Mouse (Mus musculus) liver, embryonic 14.5 days (tissue): ENCODE results near the gene Phtf2. TPM values are rescaled to one million over a fixed set of nuclear protein-coding genes. Genes with fewer than 3 reads are reported as not detected.

ENCODE experiments used
- ATAC-seq: fragments of 200-750 bp; cut with Nextera tagmentation; 2 replicates; pipeline ENCODE4 v1.8.0; 2017; ENCODE audit warnings: moderate number of reproducible peaks, mild to moderate bottlenecking, moderate library complexity; ENCODE audit not compliant: insufficient read depth
- DNase-seq, 3 experiments: peaks; one replicate each; pipeline ENCODE4 v3.0.0-alpha.2; 2012 to 2013; ENCODE audit warnings: low read depth in 3 of 3, low spot score in 3 of 3
- H3K27ac ChIP-seq: fragments of 300-500 bp; sonication (generic); 2 replicates; pipeline ENCODE4 v1.5.1; 2014; ENCODE audit warnings: moderate library complexity, mild to moderate bottlenecking, control low read depth, inconsistent platforms
- H3K27me3 ChIP-seq: fragments of 300-500 bp; sonication (generic); 2 replicates; pipeline ENCODE4 v1.6.1; 2014; ENCODE audit warnings: mild to moderate bottlenecking, low read length, moderate library complexity; ENCODE audit not compliant: control insufficient read depth, insufficient read depth
- H3K36me3 ChIP-seq: fragments of 300-500 bp; sonication (generic); replicated peaks from 2 replicates; pipeline ENCODE4 v1.6.1; 2014; ENCODE audit warnings: low read depth; ENCODE audit not compliant: control insufficient read depth, insufficient read depth
- H3K4me1 ChIP-seq, 2 experiments: fragments of 200-500 bp in 1 of 2; fragments of 300-500 bp in 1 of 2; sonication (generic) in 1 of 2; replicated peaks; 2 replicates each; pipeline ENCODE4 v1.6.1; 2012 to 2014; ENCODE audit warnings: antibody characterized with exemption in 1 of 2, inconsistent platforms in 1 of 2, low read length in 1 of 2; ENCODE audit not compliant: control insufficient read depth in 2 of 2, insufficient read depth in 2 of 2
- H3K4me2 ChIP-seq: fragments of 300-500 bp; sonication (generic); 2 replicates; pipeline ENCODE4 v1.6.1; 2014; ENCODE audit warnings: low read depth, mild to moderate bottlenecking, control low read depth, moderate library complexity
- H3K4me3 ChIP-seq, 2 experiments: fragments of 200-500 bp in 1 of 2; fragments of 300-500 bp in 1 of 2; sonication (generic) in 1 of 2; 2 replicates each; pipeline ENCODE4 v1.5.1; 2012 to 2014; ENCODE audit warnings: low read depth in 2 of 2, low read length in 2 of 2, mild to moderate bottlenecking in 2 of 2, control low read depth in 1 of 2, inconsistent platforms in 1 of 2, moderate library complexity in 1 of 2; ENCODE audit not compliant: insufficient read depth in 1 of 2
- H3K9ac ChIP-seq: fragments of 300-500 bp; sonication (generic); replicated peaks from 2 replicates; pipeline ENCODE4 v1.6.1; 2014; ENCODE audit warnings: mild to moderate bottlenecking, control low read depth, moderate library complexity
- H3K9me3 ChIP-seq: fragments of 300-500 bp; sonication (generic); 2 replicates; pipeline ENCODE4 v1.6.1; 2016; ENCODE audit warnings: low read length, mixed read lengths; ENCODE audit not compliant: control insufficient read depth
- CTCF ChIP-seq: IDR thresholded peaks from 2 replicates; pipeline ENCODE4 v1.5.1; 2016; ENCODE audit warnings: antibody characterized with exemption, low read depth, control low read depth
- EP300 ChIP-seq: IDR thresholded peaks from 2 replicates; pipeline ENCODE4 v1.6.1; 2016; ENCODE audit warnings: antibody characterized with exemption, low read depth
- WGBS: fragments of 180-500 bp; shearing (Covaris S2); extraction: QIAGEN DNeasy Blood & Tissue Kit; methylation state at CpG from one replicate; pipeline ENCODE4 v1.1.7; 2014; ENCODE audit not compliant: insufficient replicate concordance; 5-methylcytosine and 5-hydroxymethylcytosine counted together
- polyA plus RNA-seq, 2 experiments: library from polyadenylated mRNA; depleted of rRNA in 1 of 2; stranded (reverse) in 1 of 2; unstranded in 1 of 2; fragments of >200 nt; fragmentation: Nextera tagmentation in 1 of 2; extraction: Ambion mirVana in 1 of 2; gene quantifications; 2 replicates each; pipeline versions ENCODE4 v1.2.1 to v1.2.3; 2012 to 2014

Phtf2 gene
- polyA plus RNA-seq, 2 experiments = 2.9 to 5.5 TPM

DNA sequence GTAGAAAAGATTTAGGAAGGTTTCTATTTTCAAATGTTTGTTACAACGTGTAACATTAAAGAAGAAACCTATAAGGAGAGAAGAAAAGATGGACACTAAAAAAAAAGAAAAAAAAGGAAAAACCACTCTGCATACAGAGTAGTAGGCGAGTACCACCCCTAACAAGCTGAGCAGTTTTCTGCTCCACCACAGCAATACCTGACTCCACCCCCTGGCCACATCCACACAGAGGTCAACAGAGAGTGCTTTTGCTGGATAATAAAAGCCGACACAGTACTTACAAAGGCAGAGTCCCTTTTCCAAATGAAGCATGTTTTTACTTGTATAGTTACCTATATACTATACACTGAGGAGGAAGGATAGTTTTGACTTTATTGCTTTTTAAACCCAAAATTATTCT is 42.7 kb upstream of the Phtf2 start:
- Histone ChIP-seq H3K4me1 (0 out of 4 replicates have a peak, but pooled peaks cover 0 to 3% of the 10 kb centered on the region in 2 experiments), H3K9ac (no peak overlapping the region), H3K4me2 (no peak overlapping the region), H3K9me3 (no peaks in the 10 kb centered on the region), H3K36me3 (peaks cover 6% of the 10 kb centered on the region), H3K4me3 (no peak overlapping the region), H3K27me3 (no peaks in the 10 kb centered on the region), H3K27ac (no peak overlapping the region)
- TF ChIP-seq CTCF = no peak
- no peak for TF ChIP-seq EP300
- WGBS = 55% methylated on average over 3 of the region's 3 CpGs
- no peak for ATAC-seq
- DNase-seq = no peak

- Histone ChIP-seq H3K4me2 (no peak overlapping the region), H3K9me3 (no peaks in the 10 kb centered on the region), H3K27ac (no peak overlapping the region), H3K9ac (no peak overlapping the region), H3K4me1 (no peaks in the 10 kb centered on the region), H3K27me3 (no peaks in the 10 kb centered on the region), H3K36me3 (peaks cover 11% of the 10 kb centered on the region), H3K4me3 (no peak overlapping the region)
- 89% methylated on average over 9 of the region's 9 CpGs for WGBS
- DNase-seq (no peak), ATAC-seq (no peak)
- TF ChIP-seq CTCF = no peak
- TF ChIP-seq EP300 = no peak
These were observed 37.6 kb upstream of the Phtf2 start for GRCm38 (mm10) chr5:20919566-20919965.

- H3K9ac ChIP-seq = no peak overlapping the region
- 89% methylated on average over 4 of the region's 4 CpGs for WGBS
These were observed 37.0 kb upstream of the Phtf2 start for GRCm38 (mm10) chr5:20918967-20919366.

DNA sequence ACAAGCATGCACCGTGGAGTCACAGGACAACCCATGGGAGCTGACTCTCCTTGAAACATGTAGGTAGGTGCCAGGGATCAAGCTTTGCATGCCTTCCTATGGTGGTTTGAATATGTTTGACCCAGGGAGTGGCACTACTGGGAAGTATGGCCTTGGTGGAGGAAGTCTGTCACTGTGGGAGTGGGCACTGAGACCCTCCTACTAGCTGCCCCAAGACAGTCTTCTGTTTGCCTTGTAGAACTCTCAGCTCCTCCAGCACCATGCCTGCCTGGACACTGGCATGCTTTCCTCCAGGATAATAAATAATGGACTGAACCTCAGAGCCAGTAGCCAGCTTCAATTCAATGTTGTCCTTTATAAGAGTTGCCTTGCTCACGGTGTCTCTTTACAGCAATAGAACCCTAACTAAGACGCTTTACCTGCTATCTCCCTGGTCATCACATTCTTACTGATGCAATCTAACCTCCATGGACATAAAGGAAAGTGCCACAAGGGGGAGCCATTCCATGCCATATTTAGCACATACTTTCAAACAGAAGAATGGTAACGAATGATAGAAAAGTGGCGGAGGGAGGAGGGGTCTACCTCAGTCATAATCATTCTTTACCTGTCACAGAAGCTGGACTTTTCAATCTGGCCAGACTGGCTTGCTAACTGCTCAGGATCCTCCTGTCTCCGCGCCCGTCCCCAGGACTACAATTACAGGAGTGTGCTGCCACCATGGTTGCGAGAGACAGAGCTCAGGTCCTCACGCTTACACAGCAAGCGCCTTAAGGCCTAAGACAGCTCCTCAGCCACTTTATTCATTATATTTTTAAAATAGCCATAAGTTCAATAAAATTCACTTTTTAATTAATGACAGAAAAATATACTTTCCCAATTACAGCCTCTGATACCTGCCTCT is 31.7 kb upstream of the Phtf2 start:
- DNase-seq = peak in 1 of 3 experiments; percentile 44
- H3K9ac ChIP-seq = no peak overlapping the region
- no peak for ATAC-seq
- H3K4me3 ChIP-seq = no peak overlapping the region
- TF ChIP-seq EP300 (no peak), CTCF (peak; percentile 68)
- no peaks in the 10 kb centered on the region for H3K9me3 ChIP-seq
- H3K36me3 ChIP-seq = peaks cover 3% of the 10 kb centered on the region; the same call in 1 of the 2 replicates
- WGBS = 79% methylated on average over 11 of the region's 11 CpGs
- H3K4me2 ChIP-seq = no peak overlapping the region
- no peaks in the 10 kb centered on the region for H3K4me1 ChIP-seq
- H3K27ac ChIP-seq = no peak overlapping the region
- H3K27me3 ChIP-seq = no peaks in the 10 kb centered on the region

More at GRCm38 (mm10) chr5:20918967-20919366, 37.0 kb upstream of the Phtf2 start:
- Histone ChIP-seq H3K4me1 (no peaks in the 10 kb centered on the region), H3K4me3 (no peak overlapping the region), H3K36me3 (peaks cover 11% of the 10 kb centered on the region), H3K27ac (no peak overlapping the region), H3K4me2 (no peak overlapping the region), H3K27me3 (no peaks in the 10 kb centered on the region), H3K9me3 (no peaks in the 10 kb centered on the region)
- no peak for TF ChIP-seq EP300
- TF ChIP-seq CTCF = no peak
- ATAC-seq (no peak), DNase-seq (no peak)

- Histone ChIP-seq H3K4me2 (no peak overlapping the region), H3K36me3 (peaks cover 11% of the 10 kb centered on the region), H3K27me3 (no peaks in the 10 kb centered on the region), H3K4me1 (no peaks in the 10 kb centered on the region; a peak in 1 of 4 replicates), H3K9ac (no peak overlapping the region), H3K27ac (no peak overlapping the region), H3K4me3 (no peak overlapping the region), H3K9me3 (no peaks in the 10 kb centered on the region)
- DNase-seq = no peak
- TF ChIP-seq CTCF (no peak), EP300 (no peak)
- 80% methylated on average over 2 of the region's 2 CpGs for WGBS
- no peak for ATAC-seq
These were observed 29.8 kb upstream of the Phtf2 start for GRCm38 (mm10) chr5:20911741-20912140.
